Mouse (Mus musculus) left cerebral cortex, adult 11 months (tissue): ENCODE data around the gene Olfr1360.
A peak's percentile ranks its signal among the peaks of the same experiment; 100 is the strongest.
"Not testable (repeated sequence)": the region's sequence is repeated elsewhere in the genome, so short reads cannot be mapped to it uniquely, and the experiment has no call there.

ENCODE experiments used
- DNase-seq: peaks from one replicate; pipeline ENCODE4 v3.0.0; 2022; ENCODE audit warnings: low spot score

Olfr1360 gene

DNA sequence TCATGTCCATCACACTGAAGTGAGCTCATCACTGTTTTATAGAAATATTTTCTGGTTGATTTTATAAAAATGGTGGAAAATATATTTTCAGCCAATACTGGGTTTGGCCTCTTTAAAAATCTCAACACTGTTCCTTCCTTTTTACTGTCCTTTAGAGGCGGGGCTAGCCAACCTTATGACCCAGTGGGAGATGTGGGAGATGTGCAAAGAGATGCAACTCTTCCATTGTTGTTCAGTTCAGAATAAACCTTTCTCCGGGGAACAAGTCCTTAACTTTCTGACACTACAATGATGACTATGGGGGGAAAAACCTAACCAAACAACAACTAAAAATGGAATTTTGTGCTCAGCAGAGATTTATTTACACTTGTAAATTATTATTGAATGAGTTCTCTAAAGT lies at the start of gene Olfr1360:
TSS of gene Olfr1360 (minus strand) at position 101 of the 400 bp plus-strand sequence.
- DNase-seq = no peak

DNA sequence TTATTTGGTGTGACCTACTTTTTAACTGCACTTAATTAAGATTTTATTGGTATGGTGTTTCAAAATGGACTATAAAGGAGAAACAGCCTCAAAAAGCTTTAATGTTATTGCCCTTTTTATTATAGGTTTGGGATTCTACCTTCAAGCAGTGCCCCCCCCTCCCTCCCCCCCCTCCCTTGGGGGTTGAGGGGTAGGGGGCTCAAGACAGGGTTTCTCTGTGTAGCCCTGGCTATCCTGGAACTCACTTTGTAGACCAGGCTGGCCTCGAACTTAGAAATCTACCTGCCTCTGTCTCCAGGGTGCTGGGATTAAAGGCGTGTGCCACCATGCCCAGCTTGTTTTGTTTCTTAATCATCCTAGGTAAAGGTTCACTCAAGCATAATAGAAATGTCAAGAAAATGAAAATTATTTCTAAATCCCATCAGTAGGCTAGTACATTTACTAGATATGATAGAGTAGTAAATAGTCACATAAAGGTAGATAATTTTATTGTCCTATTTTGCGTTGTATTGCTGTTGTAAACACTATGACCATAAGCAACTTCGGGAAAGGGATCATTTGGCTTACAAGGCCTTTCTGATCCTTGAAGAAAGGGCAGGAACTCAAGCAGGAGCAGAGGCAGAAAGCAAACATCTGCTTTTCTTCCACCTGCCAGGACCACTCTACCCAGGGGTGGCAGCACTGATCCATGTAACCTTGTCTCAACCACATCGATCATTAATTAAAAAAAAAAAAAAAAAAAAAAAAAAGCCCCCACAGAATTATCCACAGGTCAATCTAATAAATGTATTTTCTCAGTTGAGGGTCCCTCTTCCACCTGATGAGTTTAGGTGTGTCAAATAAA lies 46.0 kb upstream of the Olfr1360 start:
- no peak for DNase-seq

DNA sequence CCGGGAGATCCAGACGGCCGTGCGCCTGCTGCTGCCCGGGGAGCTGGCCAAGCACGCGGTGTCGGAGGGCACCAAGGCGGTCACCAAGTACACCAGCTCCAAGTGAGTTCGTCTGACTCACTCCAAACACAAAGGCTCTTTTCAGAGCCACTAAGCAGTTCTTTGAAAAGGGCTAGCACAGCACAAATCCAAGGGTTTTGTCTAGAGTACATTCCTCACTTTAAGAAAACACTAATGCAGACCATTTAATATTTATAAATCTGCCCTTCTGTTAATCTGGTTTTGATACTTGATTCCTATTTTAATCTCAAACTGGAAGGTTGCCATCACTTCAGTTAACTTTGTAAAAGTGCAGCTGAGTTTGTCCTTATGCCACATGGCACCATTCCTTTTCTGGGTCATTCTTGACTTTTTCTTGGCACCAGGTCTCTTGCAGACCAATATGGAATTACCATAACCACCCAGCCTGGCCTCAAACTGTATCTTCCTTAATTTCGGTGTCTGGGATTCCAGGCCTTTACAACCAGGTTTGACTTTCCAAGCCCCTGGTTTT lies 45.2 kb upstream of the Olfr1360 start:
- DNase-seq = no peak

DNA sequence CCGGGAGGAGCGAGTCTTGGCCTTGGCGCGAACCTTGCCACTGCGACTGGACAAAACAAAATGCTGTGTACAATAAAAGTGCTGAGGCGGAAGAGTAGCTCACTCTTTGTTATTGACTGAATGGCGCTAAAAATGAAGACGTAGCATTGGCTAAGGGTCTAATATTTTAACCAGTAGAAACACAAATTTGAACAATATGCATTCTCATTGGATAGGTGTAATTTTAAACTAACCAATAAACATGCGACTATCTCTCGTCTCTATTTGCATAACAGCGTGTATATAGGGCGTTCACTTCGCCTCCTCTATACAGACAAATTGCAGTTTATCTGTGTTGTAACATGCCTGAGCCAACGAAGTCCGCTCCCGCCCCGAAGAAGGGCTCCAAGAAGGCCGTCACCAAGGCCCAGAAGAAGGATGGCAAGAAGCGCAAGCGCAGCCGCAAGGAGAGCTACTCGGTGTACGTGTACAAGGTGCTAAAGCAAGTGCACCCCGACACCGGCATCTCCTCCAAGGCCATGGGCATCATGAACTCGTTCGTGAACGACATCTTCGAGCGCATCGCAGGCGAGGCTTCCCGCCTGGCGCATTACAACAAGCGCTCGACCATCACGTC lies 44.7 kb upstream of the Olfr1360 start, which contains the start of gene Hist1h2bm:
TSS of gene Hist1h2bm (plus strand) at position 288 of the 616 bp plus-strand sequence.
- DNase-seq = peak; percentile 77

DNA sequence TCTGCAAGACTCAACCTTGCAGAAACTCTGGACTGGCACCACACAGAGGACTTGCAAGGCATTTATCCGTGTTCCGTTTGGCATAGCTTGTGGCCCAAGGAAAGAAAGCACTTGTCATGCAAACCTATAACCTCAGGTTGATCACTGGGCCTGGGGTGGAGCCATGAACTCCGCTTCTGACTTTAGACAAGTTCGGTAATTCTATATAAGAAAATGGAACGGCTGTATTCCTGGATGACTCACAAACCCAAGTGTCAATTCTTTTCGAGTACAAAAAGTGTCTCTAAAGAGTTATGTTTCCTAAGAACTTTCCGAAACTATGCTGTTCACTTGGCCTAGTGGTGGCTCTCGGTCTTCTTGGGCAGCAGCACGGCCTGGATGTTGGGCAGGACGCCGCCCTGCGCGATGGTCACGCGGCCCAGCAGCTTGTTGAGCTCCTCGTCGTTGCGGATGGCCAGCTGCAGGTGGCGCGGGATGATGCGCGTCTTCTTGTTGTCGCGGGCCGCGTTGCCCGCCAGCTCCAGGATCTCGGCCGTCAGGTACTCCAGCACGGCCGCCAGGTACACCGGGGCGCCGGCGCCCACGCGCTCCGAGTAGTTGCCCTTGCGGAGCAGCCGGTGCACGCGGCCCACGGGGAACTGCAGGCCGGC lies 44.0 kb upstream of the Olfr1360 start:
- not testable (repeated sequence) for DNase-seq

DNA sequence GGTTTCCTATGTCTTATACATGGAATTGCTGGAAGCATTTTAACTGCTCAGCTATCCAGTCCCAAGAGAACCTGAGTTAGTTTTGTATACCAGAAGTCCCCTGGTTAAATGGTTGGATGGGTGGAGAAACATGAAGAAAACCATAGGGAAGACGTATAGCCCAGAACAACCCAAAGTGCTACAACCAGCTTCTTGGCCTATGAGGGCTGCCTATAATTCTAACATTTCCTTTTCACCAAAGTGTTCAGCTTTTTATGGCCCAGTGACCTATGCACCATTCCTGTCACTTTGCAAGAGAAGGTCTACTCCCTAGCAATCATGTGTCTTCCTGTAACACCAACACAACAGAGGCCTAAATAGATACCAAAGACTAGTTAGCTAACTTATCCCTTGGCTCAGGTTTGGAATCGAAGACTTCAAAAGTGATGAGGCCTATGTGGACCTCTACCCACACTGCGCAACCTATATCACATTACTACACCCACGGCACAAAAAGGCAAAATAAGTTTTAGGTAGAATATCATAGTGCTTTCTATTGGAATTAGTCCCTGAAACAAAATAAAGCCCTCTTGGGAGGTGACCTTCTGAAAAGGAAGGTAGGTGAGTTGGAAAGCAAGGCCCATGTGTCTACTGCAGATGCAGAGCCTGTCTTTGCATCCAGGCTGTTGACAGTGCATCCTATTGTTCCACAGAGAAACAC lies 41.3 kb upstream of the Olfr1360 start:
- no peak for DNase-seq

DNA sequence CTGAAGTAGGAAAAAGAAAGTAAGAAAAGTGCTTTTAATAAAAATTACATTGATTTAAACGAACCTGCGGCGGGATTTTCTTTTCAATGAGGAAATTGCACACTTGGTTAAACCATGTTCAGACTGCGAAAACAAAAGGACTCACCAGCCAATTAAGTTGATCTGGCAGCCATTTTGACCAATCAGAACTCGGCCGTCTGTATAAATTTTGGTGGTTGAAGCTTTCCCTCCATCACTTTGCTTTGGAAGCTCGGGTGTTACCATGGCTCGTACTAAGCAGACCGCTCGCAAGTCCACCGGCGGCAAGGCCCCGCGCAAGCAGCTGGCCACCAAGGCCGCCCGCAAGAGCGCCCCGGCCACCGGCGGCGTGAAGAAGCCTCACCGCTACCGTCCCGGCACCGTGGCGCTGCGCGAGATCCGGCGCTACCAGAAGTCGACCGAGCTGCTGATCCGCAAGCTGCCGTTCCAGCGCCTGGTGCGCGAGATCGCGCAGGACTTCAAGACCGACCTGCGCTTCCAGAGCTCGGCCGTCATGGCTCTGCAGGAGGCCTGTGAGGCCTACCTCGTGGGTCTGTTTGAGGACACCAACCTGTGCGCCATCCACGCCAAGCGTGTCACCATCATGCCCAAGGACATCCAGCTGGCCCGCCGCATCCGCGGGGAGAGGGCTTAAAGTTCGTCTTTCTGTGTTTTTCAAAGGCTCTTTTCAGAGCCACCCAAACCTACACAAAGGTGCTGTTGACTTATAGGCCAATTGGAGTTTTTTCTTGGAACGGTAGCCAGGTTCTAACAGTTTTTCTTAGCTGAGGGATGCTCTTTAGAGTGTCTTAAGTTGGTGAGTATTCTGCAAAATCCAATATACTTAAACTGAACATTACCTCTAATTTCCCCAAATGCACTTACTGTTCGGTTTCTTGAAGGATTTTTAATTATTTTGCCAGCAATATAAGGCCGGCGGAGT lies 40.5 kb upstream of the Olfr1360 start, which contains the start of gene Hist1h3h:
TSS of gene Hist1h3h (plus strand) at position 263 of the 961 bp plus-strand sequence.
- DNase-seq = peak; percentile 85

DNA sequence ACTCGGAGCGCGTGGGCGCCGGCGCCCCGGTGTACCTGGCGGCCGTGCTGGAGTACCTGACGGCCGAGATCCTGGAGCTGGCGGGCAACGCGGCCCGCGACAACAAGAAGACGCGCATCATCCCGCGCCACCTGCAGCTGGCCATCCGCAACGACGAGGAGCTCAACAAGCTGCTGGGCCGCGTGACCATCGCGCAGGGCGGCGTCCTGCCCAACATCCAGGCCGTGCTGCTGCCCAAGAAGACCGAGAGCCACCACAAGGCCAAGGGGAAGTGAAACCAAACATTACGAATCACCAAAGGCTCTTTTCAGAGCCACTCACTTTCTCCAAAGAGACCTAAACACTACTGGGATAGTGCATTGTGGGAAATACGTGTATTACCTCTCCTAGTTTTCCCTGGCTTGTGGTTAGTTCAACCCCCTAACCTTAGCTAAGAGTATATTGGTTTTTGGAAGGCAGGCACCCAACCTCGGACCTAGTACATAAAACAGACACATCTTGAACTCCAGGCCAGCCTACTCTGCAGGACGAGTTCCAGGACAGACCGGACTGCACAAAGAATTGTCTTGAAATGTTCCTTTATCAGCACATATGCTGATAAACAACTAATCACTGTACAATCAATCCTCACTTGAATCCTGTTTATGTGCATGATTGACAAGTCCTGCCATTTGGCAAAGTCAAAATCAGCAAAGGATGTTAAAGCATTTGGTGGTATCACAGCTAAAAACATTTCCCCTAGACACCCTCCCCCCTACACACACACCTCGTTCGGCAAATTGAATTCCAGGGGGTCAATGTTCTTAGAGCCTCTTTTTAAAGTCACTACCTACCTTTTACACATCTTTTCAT lies 39.6 kb upstream of the Olfr1360 start:
- not testable (repeated sequence) for DNase-seq

DNA sequence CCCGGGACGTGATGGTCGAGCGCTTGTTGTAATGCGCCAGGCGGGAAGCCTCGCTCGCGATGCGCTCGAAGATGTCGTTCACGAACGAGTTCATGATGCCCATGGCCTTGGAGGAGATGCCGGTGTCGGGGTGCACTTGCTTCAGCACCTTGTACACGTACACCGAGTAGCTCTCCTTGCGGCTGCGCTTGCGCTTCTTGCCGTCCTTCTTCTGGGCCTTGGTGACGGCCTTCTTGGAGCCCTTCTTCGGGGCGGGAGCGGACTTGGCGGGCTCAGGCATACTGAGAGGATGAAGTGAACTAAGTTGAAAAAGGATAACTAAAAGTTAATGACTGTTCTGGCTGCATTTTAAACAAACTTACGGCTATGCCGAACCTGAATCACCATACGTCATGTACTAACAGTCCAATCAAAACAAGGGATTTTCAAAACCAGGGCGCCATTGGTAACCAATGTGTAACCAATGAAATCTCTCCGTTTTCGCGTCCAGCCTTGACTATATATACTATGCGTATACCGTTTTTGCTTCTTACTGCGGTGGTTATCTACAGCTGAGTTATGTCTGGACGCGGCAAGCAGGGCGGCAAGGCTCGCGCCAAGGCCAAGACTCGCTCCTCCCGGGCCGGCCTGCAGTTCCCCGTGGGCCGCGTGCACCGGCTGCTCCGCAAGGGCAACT lies 38.8 kb upstream of the Olfr1360 start, which contains the start of the genes Hist1h2bl and Hist1h2ai:
TSS of gene Hist1h2bl (minus strand) at position 280 of the 676 bp plus-strand sequence.
TSS of gene Hist1h2ai (plus strand) at position 559 of the 676 bp plus-strand sequence.
- peak; percentile 92 for DNase-seq

DNA sequence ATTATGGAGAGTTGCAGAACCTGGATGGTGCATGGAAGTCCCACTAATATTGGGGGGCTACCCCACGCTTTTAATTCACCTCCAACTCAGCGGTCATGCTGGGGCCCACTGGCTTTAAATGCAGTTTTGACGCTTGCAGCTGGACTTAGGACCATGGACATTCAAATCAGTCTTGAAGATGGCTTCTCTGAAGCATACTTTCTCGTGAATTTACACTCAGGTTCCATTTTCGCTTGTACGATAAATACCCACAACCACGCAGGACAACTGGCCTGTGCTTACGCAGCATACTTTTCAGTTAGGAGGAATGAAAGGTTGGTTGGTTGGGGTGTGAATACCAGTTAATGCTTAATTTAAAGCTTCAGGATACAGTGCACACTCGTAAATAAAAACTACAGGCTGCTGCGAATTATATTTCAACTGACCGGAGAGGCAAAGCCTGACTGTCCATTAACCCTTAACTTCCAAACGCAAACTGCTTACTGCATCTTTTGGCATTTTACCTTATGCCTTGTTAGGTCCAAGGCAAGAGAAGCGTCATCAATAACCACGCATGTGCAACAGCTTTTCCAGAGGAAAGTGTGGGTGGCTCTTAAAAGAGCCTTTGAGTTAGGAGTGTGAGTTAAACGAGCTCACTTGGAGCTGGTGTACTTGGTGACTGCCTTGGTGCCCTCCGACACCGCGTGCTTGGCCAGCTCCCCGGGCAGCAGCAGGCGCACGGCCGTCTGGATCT lies 38.1 kb upstream of the Olfr1360 start:
- no peak for DNase-seq

DNA sequence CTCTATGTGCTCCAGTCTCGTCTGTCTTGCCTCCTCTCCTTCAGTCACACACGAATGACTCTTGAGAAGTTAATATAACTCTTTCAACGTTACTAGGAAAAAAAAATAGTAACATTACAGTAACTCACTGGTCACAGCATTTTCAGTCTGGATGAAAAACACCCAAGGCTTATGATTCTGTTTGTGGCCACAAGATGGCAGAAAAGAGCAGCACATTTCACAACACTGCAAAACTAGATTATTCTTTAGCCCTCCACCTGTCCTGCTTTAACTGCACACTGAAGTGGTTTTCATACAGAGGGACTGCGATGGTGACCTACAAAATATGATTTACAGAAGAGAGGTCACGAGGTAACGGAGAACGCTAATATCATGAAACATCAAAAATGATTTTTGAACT lies 37.5 kb upstream of the Olfr1360 start:
- DNase-seq = no peak

DNA sequence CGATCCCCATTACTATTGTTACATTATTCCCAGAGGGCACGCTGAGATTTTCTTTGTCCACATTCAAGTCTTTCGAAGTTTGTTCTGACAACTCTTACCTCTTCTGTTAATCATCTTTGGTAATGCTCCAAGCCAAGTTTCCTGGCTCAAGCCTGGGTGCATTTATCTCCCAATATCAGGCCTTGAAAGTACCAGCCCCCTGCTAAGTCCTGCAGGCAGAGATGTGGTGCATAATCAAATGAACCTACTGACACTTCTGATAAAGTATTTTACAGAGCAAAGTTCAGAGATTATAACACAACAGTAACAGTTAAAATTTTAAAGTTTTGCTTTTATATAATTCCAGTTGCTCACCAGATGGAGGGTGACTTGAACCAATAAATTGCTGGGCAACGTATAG lies 34.5 kb upstream of the Olfr1360 start:
- DNase-seq = no peak

DNA sequence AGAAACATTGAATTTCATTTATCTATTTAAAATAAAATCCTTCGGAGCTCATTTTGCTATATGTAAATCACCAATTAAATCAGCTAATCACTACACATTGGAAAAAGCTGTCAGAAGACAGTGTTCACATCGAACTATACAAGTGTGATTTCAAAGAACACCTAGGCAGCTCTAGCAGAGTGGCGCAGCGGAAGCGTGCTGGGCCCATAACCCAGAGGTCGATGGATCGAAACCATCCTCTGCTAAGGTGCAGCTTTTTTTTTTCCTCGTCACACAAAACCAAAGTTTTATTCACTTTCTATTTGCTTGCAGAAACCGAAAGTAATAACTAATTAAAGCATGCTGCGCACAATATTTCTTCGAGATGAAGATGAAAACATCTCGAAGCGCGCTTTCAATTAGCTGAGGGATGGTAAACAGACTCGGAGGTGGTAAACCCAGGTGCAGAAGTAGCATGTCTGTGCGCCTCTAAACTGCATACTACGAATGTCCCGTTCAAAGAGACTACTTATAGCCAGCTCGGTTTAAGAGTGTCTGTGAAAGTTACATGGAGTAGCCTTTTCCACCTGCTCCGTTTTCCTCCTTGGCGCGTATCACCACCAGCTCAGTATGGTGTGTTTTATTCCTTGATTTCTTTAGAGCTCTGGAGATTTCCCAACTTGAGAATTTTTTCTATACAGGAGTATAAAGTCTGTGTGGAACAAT lies 33.8 kb upstream of the Olfr1360 start:
- DNase-seq = no peak

DNA sequence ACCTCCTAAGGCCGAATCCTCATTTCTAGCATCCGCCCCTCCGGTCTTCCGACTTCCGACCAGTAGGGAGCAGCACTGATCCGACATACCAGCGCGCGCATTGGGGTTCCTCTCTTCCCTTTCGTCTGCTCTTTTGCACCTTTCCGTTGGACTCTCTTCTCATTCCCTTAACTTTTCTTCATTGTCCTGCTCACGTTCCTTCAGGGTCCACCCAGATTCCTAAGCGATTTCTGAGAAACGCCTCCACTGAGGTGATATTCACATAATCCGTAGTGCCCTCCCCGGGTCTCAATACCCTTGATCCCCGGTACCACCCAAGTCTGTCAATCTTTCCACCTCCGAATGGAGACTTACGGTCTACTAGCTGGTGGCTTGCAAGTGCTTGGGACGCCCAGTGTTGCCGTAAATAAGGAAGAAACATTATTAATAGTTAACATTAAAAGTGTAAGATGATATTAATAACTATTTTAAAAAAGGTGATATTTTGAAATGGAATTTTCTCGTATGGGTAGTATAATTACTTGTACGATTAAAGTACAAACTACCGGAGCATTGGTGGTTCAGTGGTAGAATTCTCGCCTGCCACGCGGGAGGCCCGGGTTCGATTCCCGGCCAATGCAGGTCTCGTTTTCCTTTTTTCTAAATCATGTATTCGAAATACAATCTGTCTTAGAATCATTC lies 33.0 kb upstream of the Olfr1360 start:
- peak; percentile 85 for DNase-seq

DNA sequence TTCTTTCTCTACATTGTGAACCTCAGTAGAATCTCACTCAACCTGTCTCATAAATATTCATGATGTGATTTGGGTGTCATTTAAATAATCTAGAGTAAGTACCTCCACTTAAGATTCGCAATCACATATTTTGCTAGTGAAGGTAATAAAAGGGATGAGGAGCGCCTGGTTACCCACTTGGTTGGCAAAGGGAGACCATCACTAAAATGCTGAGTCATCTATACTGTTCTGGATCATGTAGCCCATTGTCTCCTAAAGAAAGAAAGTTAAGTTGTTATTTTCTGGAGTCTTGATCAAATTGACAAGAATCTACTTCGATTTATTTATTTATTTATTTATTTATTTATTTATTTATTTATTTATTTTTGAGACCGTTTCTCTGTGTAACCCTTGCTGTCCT lies 29.5 kb upstream of the Olfr1360 start:
- no peak for DNase-seq

DNA sequence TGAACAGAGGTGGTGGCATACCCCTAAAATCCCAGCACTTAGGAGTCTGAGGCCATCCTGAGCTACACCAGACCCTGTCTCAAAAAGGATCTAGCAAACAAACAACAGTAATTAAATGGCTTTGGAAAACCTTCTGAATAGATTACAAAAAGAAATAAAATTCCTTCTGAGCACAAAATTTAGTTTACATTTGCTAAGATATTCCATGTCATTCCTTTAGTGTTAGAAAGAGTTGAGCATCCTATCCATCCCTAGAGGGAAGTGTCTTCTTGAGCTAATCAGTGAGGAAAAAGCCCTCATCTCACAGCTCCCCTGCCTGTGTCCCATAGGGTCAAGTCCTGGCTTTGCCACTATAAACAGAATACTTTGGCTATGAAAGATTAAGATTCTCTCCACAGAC lies 20.6 kb upstream of the Olfr1360 start, which contains the start of gene Olfr1359:
TSS of gene Olfr1359 (plus strand) at position 301 of the 400 bp plus-strand sequence.
- DNase-seq = no peak

DNA sequence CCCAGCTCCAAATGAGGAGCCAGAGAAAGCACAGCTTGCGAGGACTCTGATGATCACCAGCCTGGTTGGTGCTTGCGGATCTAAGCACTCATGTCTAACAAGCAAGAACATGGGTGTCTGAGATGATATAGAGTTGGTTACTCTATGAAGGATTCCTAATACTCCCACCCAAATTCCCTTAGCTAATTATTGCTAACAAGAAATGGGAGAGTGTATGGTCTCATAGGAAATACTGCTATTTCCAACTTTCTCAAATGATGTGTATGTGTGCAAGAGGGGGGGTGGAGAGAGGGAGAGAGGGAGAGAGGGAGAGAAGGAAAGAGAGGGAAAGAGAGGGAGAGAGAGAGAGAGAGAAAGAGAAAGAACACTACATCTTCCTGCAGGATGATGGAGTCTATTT lies 13.9 kb downstream of the Olfr1360 start, which contains the start of gene Olfr1361:
TSS of gene Olfr1361 (minus strand) at position 101 of the 400 bp plus-strand sequence.
- DNase-seq = no peak
